Mouse (Mus musculus) brain, embryonic 14.5 days (tissue): ENCODE measurements around the gene 1190002N15Rik.

Experiments
- CTCF ChIP-seq: fragments of 200-500 bp; IDR thresholded peaks from 2 replicates; pipeline ENCODE4 v1.5.1; 2012; ENCODE audit warnings: inconsistent platforms, mild to moderate bottlenecking, moderate library complexity, borderline replicate concordance; ENCODE audit not compliant: insufficient read depth, insufficient read length; ENCODE audit errors: extremely low read depth
- POLR2A ChIP-seq: fragments of 200-500 bp; IDR thresholded peaks from 2 replicates; pipeline ENCODE4 v1.6.1; 2012; ENCODE audit warnings: mild to moderate bottlenecking, inconsistent platforms, borderline replicate concordance; ENCODE audit not compliant: poor library complexity, insufficient read depth, insufficient read length, severe bottlenecking; ENCODE audit errors: extremely low read depth

DNA sequence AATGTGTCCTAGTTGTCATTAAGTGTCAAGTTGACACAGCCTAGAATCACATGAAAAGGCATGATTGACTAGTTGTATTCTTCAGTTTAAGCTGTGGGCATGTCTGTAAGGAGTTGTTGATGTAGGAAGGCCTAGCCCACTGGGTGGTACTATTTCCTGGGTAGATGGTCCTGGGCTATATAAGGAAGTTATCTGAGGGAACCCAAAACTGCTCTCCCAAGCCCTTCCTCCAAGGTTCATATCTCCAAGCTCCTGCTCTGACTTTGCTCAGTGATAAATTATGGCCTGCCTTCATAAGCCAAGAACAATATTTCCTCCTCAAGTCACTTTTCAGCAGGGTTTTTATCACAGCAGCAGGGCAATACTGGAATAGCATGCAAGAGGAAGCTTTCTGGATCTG lies 18.4 kb upstream of the 1190002N15Rik start:
- no peak for TF ChIP-seq CTCF
- TF ChIP-seq POLR2A: no peak
